Mouse (Mus musculus) activated CD4-positive, CD25-positive, alpha-beta regulatory T cell, adult 9 weeks (primary cell): ENCODE measurements around the gene Olfr56. TPM values are rescaled to one million over a fixed set of nuclear protein-coding genes. Genes with fewer than 3 reads are reported as not detected.

Experiments used
- polyA plus RNA-seq: library from polyadenylated mRNA; unstranded; fragments of 100-300 nt; shearing (Covaris generic); gene quantifications from one replicate; pipeline ENCODE4 v1.2.1, GENCODE M21; 2017

The Olfr56 gene
- 0.68 TPM for polyA plus RNA-seq

GRCm38 (mm10) chr11:48978240-48978939 lies at the start of gene Olfr56:
Gene Olfr56 (plus strand): TSS chr11:48978889.

GRCm38 (mm10) chr11:48946090-48946489 lies 32.6 kb upstream of the Olfr56 start, which contains the start of gene Psme2b:
Gene Psme2b (minus strand): TSS chr11:48946190.

GRCm38 (mm10) chr11:48979251-48979650 lies 562 bp downstream of the Olfr56 start, which contains the start of gene 9930111J21Rik1:
Gene 9930111J21Rik1 (minus strand): TSS chr11:48979398.

GRCm38 (mm10) chr11:48991740-48992520 lies 13.2 kb downstream of the Olfr56 start, which contains the start of gene Gm12185:
Gene Gm12185 (minus strand): TSS chr11:48992226.

GRCm38 (mm10) chr11:48994018-48994417 lies 15.3 kb downstream of the Olfr56 start, which contains the start of gene Tgtp1:
Gene Tgtp1 (minus strand): TSS chr11:48994172.

GRCm38 (mm10) chr11:49051093-49051891 lies 72.6 kb downstream of the Olfr56 start, which contains the start of gene 9930111J21Rik2:
Gene 9930111J21Rik2 (minus strand): TSS chr11:49051242.

GRCm38 (mm10) chr11:49063713-49064469 lies 85.2 kb downstream of the Olfr56 start, which contains the start of gene Tgtp2:
Gene Tgtp2 (minus strand): TSS chr11:49064206.

GRCm38 (mm10) chr11:49076001-49076757 lies 97.5 kb downstream of the Olfr56 start, which contains the start of gene Ifi47:
Gene Ifi47 (plus strand): TSS chr11:49076587.

GRCm38 (mm10) chr11:49114774-49115173 lies 136.1 kb downstream of the Olfr56 start, which contains the start of gene Olfr1396:
Gene Olfr1396 (minus strand): TSS chr11:49114874.

GRCm38 (mm10) chr11:49141974-49142373 lies 163.3 kb downstream of the Olfr56 start, which contains the start of gene Olfr1395:
Gene Olfr1395 (plus strand): TSS chr11:49142274.

GRCm38 (mm10) chr11:49154077-49154476 lies 175.4 kb downstream of the Olfr56 start, which contains the start of gene Olfr1394:
Gene Olfr1394 (plus strand): TSS chr11:49154377.

Other genes with a start within 250 kb of the Olfr56 start
- 848 TPM for gene Rack1, start 178.6 kb upstream of the Olfr56 start, polyA plus RNA-seq
- gene Trim41, start 161.5 kb upstream of the Olfr56 start, polyA plus RNA-seq = 2.4 TPM
- 0.20 TPM for gene Trim7, start 152.7 kb upstream of the Olfr56 start, polyA plus RNA-seq
- 0.46 TPM for gene Gm12184, start 152.2 kb upstream of the Olfr56 start, polyA plus RNA-seq
- 206 TPM for gene Irgm1, start 107.2 kb upstream of the Olfr56 start, polyA plus RNA-seq
- 1.7 TPM for gene Gm5431, start 76.7 kb upstream of the Olfr56 start, polyA plus RNA-seq
- 280 TPM for gene Psme2b, start 32.7 kb upstream of the Olfr56 start, polyA plus RNA-seq
- gene 9930111J21Rik1, start 509 bp downstream of the Olfr56 start, polyA plus RNA-seq = 291 TPM
- 10.5 TPM for gene Gm12185, start 13.3 kb downstream of the Olfr56 start, polyA plus RNA-seq
- gene Tgtp1, start 15.3 kb downstream of the Olfr56 start, polyA plus RNA-seq = 270 TPM
- 168 TPM for gene 9930111J21Rik2, start 72.4 kb downstream of the Olfr56 start, polyA plus RNA-seq
- gene Tgtp2, start 85.3 kb downstream of the Olfr56 start, polyA plus RNA-seq = 375 TPM
- gene Ifi47, start 97.7 kb downstream of the Olfr56 start, polyA plus RNA-seq = 613 TPM
- not detected for gene Olfr1396, start 136.0 kb downstream of the Olfr56 start, polyA plus RNA-seq
- gene Olfr1395, start 163.4 kb downstream of the Olfr56 start, polyA plus RNA-seq = not detected
- gene Olfr1394, start 175.5 kb downstream of the Olfr56 start, polyA plus RNA-seq = not detected
- not detected for gene Btnl9, start 208.3 kb downstream of the Olfr56 start, polyA plus RNA-seq
- 78.7 TPM for gene Zfp62, start 224.4 kb downstream of the Olfr56 start, polyA plus RNA-seq